Comparison of ENCODE assay signal across 30 mouse cellular contexts in the genomic region with DNA sequence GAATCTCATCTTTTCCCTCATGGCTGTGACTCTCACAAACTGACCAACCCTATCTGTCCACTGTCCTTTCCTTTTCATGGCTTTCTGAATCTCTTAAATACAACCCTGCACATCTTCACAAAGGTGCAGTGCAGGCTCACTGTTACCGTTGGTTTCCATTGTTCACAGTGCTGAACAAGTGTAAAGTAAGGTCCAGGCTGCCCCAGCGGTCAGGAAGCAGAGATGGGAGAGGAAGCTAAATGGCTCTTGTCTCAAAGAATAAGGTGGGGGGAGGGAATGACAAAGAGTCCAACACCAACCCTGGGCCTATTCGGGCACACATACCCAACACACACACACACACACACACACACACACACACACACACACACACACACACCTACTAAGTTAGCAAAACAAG.
"Had no signal": no experiment of that assay in that cellular context is flagged by ENCODE, and none has a peak within 500 bp of the region (broad histone marks: within the 10 kb centered on the region; RNA-seq: fewer than 3 reads in every experiment).

No protein-coding gene starts in this region.

- H3K4me3 ChIP-seq: heart, embryonic 12.5 days; heart, embryonic 13.5 days; heart, embryonic 15.5 days; hindbrain, embryonic 10.5 days; hindbrain, embryonic 12.5 days; hindbrain, embryonic 13.5 days; hindbrain, embryonic 15.5 days; intestine, embryonic 15.5 days; kidney, embryonic 15.5 days; layer of hippocampus, adult 2 months; left cerebral cortex, adult 2 months had no signal

- H3K27me3 ChIP-seq: heart, embryonic 13.5 days; heart, embryonic 15.5 days; hindbrain, embryonic 12.5 days; intestine, embryonic 15.5 days; kidney, embryonic 15.5 days had no signal

- H3K27ac ChIP-seq: heart, embryonic 13.5 days; heart, embryonic 15.5 days; hindbrain, embryonic 10.5 days; hindbrain, embryonic 12.5 days; hindbrain, embryonic 13.5 days; hindbrain, embryonic 14.5 days; hindbrain, embryonic 15.5 days; hindbrain, postnatal 0 days; intestine, embryonic 15.5 days; kidney, postnatal 0 days; layer of hippocampus, adult 2 months; left cerebral cortex, adult 2 months had no signal

- DNase-seq: heart, postnatal 10 days; heart, postnatal 14 days; heart, postnatal 36 days; heart, postnatal 4 days; kidney, adult 11 months; kidney, adult 18-20 months; kidney, adult 2 months; kidney, adult 8-10 months; kidney, adult 9 months; kidney, postnatal 10 days; kidney, postnatal 14 days; kidney, postnatal 25 days; kidney, postnatal 36 days; kidney, postnatal 4 days; layer of hippocampus, adult 9-11 months; layer of hippocampus, postnatal 36 days had no signal

- H3K36me3 ChIP-seq: heart, embryonic 12.5 days; heart, embryonic 13.5 days; heart, embryonic 15.5 days; hindbrain, embryonic 10.5 days; hindbrain, embryonic 12.5 days; hindbrain, embryonic 13.5 days; hindbrain, embryonic 15.5 days; intestine, embryonic 15.5 days; kidney, embryonic 15.5 days had no signal

- H3K9ac ChIP-seq: heart, embryonic 12.5 days; heart, embryonic 13.5 days; heart, embryonic 15.5 days; hindbrain, embryonic 12.5 days; hindbrain, embryonic 13.5 days; hindbrain, embryonic 14.5 days; hindbrain, embryonic 15.5 days; intestine, embryonic 15.5 days; kidney, embryonic 15.5 days had no signal

- H3K9me3 ChIP-seq: heart, embryonic 12.5 days; heart, embryonic 13.5 days; heart, embryonic 15.5 days; hindbrain, embryonic 10.5 days; hindbrain, embryonic 12.5 days; hindbrain, embryonic 13.5 days; hindbrain, embryonic 15.5 days; intestine, embryonic 15.5 days; kidney, embryonic 15.5 days had no signal
